Mouse (Mus musculus): ENCODE data around the gene Golga5. TPM values are rescaled to one million over a fixed set of nuclear protein-coding genes. Genes with fewer than 3 reads are reported as not detected.

Golga5 gene
- polyA plus RNA-seq, 1 experiment from 2014 or later = 28.5 TPM

GRCm38 (mm10) chr12:102514751-102515150 is 45.8 kb downstream of the Golga5 start:
- Histone ChIP-seq H3K27ac (ENCODE audit: low read depth, low read length) (no peak overlapping the region), H3K4me3 (ENCODE audit: low read depth, low read length) (no peak overlapping the region), H3K4me1 (ENCODE audit: control insufficient read depth, insufficient read depth, low read length) (0 out of 2 replicates have a peak, but pooled peaks cover 4% of the 10 kb centered on the region), H3K27me3 (ENCODE audit: control insufficient read depth, insufficient read depth, low read length) (no peaks in the 10 kb centered on the region), H3K9ac (replicated peaks; ENCODE audit: low read depth, low read length) (no peak overlapping the region), H3K36me3 (ENCODE audit: control insufficient read depth, insufficient read depth, low read length) (no peaks in the 10 kb centered on the region), H3K4me2 (ENCODE audit: low read depth, low read length) (no peak overlapping the region), H3K9me3 (ENCODE audit: control insufficient read depth, low read length) (no peaks in the 10 kb centered on the region)
- ATAC-seq (ENCODE audit: low read depth) = no peak
- 80% methylated on average over 6 of the region's 6 CpGs for WGBS

GRCm38 (mm10) chr12:102516151-102516550 is 47.2 kb downstream of the Golga5 start:
- no peaks in the 10 kb centered on the region for H3K9me3 ChIP-seq (ENCODE audit: control insufficient read depth, low read length)
- 0 out of 2 replicates have a peak, but pooled peaks cover 4% of the 10 kb centered on the region for H3K4me1 ChIP-seq (ENCODE audit: control insufficient read depth, insufficient read depth, low read length)
- H3K27ac ChIP-seq (ENCODE audit: low read depth, low read length) = no peak overlapping the region
- no peak overlapping the region for H3K4me2 ChIP-seq (ENCODE audit: low read depth, low read length)
- H3K36me3 ChIP-seq (ENCODE audit: control insufficient read depth, insufficient read depth, low read length) = no peaks in the 10 kb centered on the region
- ATAC-seq (ENCODE audit: low read depth) = no peak
- 72% methylated on average over 4 of the region's 4 CpGs for WGBS
- no peaks in the 10 kb centered on the region for H3K27me3 ChIP-seq (ENCODE audit: control insufficient read depth, insufficient read depth, low read length)
- H3K9ac ChIP-seq (replicated peaks; ENCODE audit: low read depth, low read length) = no peak overlapping the region
- H3K4me3 ChIP-seq (ENCODE audit: low read depth, low read length) = no peak overlapping the region

- H3K27ac ChIP-seq (ENCODE audit: low read depth, low read length) = no peak overlapping the region
- no peaks in the 10 kb centered on the region for H3K9me3 ChIP-seq (ENCODE audit: control insufficient read depth, low read length)
- H3K4me3 ChIP-seq (ENCODE audit: low read depth, low read length) = no peak overlapping the region
- no peak overlapping the region for H3K4me2 ChIP-seq (ENCODE audit: low read depth, low read length)
- H3K27me3 ChIP-seq (ENCODE audit: control insufficient read depth, insufficient read depth, low read length) = no peaks in the 10 kb centered on the region
- no peaks in the 10 kb centered on the region for H3K36me3 ChIP-seq (ENCODE audit: control insufficient read depth, insufficient read depth, low read length)
- ATAC-seq (ENCODE audit: low read depth) = no peak
- 0 out of 2 replicates have a peak, but pooled peaks cover 2% of the 10 kb centered on the region for H3K4me1 ChIP-seq (ENCODE audit: control insufficient read depth, insufficient read depth, low read length)
- WGBS = 68% methylated on average over 13 of the region's 13 CpGs
- no peak overlapping the region for H3K9ac ChIP-seq (replicated peaks; ENCODE audit: low read depth, low read length)
Observed at GRCm38 (mm10) chr12:102517647-102518046, 48.7 kb downstream of the Golga5 start.

- H3K27ac ChIP-seq (ENCODE audit: low read depth, low read length) = no peak overlapping the region
- H3K36me3 ChIP-seq (ENCODE audit: control insufficient read depth, insufficient read depth, low read length) = no peaks in the 10 kb centered on the region
- no peak overlapping the region for H3K9ac ChIP-seq (replicated peaks; ENCODE audit: low read depth, low read length)
- no peak for ATAC-seq (ENCODE audit: low read depth)
- H3K9me3 ChIP-seq (ENCODE audit: control insufficient read depth, low read length) = no peaks in the 10 kb centered on the region
- 91% methylated on average over 12 of the region's 12 CpGs for WGBS
- H3K27me3 ChIP-seq (ENCODE audit: control insufficient read depth, insufficient read depth, low read length) = no peaks in the 10 kb centered on the region
- H3K4me1 ChIP-seq (ENCODE audit: control insufficient read depth, insufficient read depth, low read length) = 0 out of 2 replicates have a peak, but pooled peaks cover 2% of the 10 kb centered on the region
- no peak overlapping the region for H3K4me2 ChIP-seq (ENCODE audit: low read depth, low read length)
- no peak overlapping the region for H3K4me3 ChIP-seq (ENCODE audit: low read depth, low read length)
Observed at GRCm38 (mm10) chr12:102519929-102520720, 51.2 kb downstream of the Golga5 start.

GRCm38 (mm10) chr12:102521777-102522319 is 52.9 kb downstream of the Golga5 start:
- Histone ChIP-seq H3K4me2 (ENCODE audit: low read depth, low read length) (no peak overlapping the region), H3K4me1 (ENCODE audit: control insufficient read depth, insufficient read depth, low read length) (0 out of 2 replicates have a peak, but pooled peaks cover 2% of the 10 kb centered on the region), H3K4me3 (ENCODE audit: low read depth, low read length) (no peak overlapping the region), H3K9ac (replicated peaks; ENCODE audit: low read depth, low read length) (no peak overlapping the region), H3K27ac (ENCODE audit: low read depth, low read length) (no peak overlapping the region), H3K36me3 (ENCODE audit: control insufficient read depth, insufficient read depth, low read length) (no peaks in the 10 kb centered on the region), H3K27me3 (ENCODE audit: control insufficient read depth, insufficient read depth, low read length) (no peaks in the 10 kb centered on the region), H3K9me3 (ENCODE audit: control insufficient read depth, low read length) (no peaks in the 10 kb centered on the region)
- ATAC-seq (ENCODE audit: low read depth) = no peak
- WGBS = 38% methylated on average over 13 of the region's 13 CpGs

GRCm38 (mm10) chr12:102524216-102524615 is 55.3 kb downstream of the Golga5 start:
- Histone ChIP-seq H3K27me3 (ENCODE audit: control insufficient read depth, insufficient read depth, low read length) (no peaks in the 10 kb centered on the region), H3K4me1 (ENCODE audit: control insufficient read depth, insufficient read depth, low read length) (0 out of 2 replicates have a peak, but pooled peaks cover 2% of the 10 kb centered on the region), H3K4me3 (ENCODE audit: low read depth, low read length) (no peak overlapping the region), H3K9ac (replicated peaks; ENCODE audit: low read depth, low read length) (no peak overlapping the region), H3K9me3 (ENCODE audit: control insufficient read depth, low read length) (no peaks in the 10 kb centered on the region), H3K27ac (ENCODE audit: low read depth, low read length) (no peak overlapping the region), H3K36me3 (ENCODE audit: control insufficient read depth, insufficient read depth, low read length) (no peaks in the 10 kb centered on the region), H3K4me2 (ENCODE audit: low read depth, low read length) (no peak overlapping the region)
- 72% methylated on average over 3 of the region's 3 CpGs for WGBS
- no peak for ATAC-seq (ENCODE audit: low read depth)

- Histone ChIP-seq H3K27ac (ENCODE audit: low read depth, low read length) (no peak overlapping the region), H3K4me2 (ENCODE audit: low read depth, low read length) (no peak overlapping the region), H3K9ac (replicated peaks; ENCODE audit: low read depth, low read length) (no peak overlapping the region), H3K27me3 (ENCODE audit: control insufficient read depth, insufficient read depth, low read length) (no peaks in the 10 kb centered on the region), H3K4me3 (ENCODE audit: low read depth, low read length) (no peak overlapping the region), H3K36me3 (ENCODE audit: control insufficient read depth, insufficient read depth, low read length) (no peaks in the 10 kb centered on the region), H3K9me3 (ENCODE audit: control insufficient read depth, low read length) (no peaks in the 10 kb centered on the region), H3K4me1 (ENCODE audit: control insufficient read depth, insufficient read depth, low read length) (0 out of 2 replicates have a peak, but pooled peaks cover 2% of the 10 kb centered on the region)
- ATAC-seq (ENCODE audit: low read depth) = no peak
- WGBS = 22% methylated on average over 6 of the region's 6 CpGs
Observed at GRCm38 (mm10) chr12:102524760-102525159, 55.8 kb downstream of the Golga5 start.

- no peak overlapping the region for H3K4me2 ChIP-seq (ENCODE audit: low read depth, low read length)
- no peak overlapping the region for H3K27ac ChIP-seq (ENCODE audit: low read depth, low read length)
- H3K4me3 ChIP-seq (ENCODE audit: low read depth, low read length) = no peak overlapping the region
- H3K27me3 ChIP-seq (ENCODE audit: control insufficient read depth, insufficient read depth, low read length) = no peaks in the 10 kb centered on the region
- no peaks in the 10 kb centered on the region for H3K9me3 ChIP-seq (ENCODE audit: control insufficient read depth, low read length)
- no peak overlapping the region for H3K9ac ChIP-seq (replicated peaks; ENCODE audit: low read depth, low read length)
- no peaks in the 10 kb centered on the region for H3K36me3 ChIP-seq (ENCODE audit: control insufficient read depth, insufficient read depth, low read length)
- no peak for ATAC-seq (ENCODE audit: low read depth)
- WGBS = 77% methylated on average over 5 of the region's 5 CpGs
- no peaks in the 10 kb centered on the region for H3K4me1 ChIP-seq (ENCODE audit: control insufficient read depth, insufficient read depth, low read length)
Observed at GRCm38 (mm10) chr12:102527989-102528388, 59.1 kb downstream of the Golga5 start.

- 62% methylated on average over 1 of the region's 1 CpGs for WGBS
Observed at GRCm38 (mm10) chr12:102535796-102536195, 66.9 kb downstream of the Golga5 start.

More at GRCm38 (mm10) chr12:102535796-102536195, 66.9 kb downstream of the Golga5 start:
- Histone ChIP-seq H3K9me3 (ENCODE audit: control insufficient read depth, low read length) (no peaks in the 10 kb centered on the region), H3K4me1 (ENCODE audit: control insufficient read depth, insufficient read depth, low read length) (no peaks in the 10 kb centered on the region), H3K4me2 (ENCODE audit: low read depth, low read length) (no peak overlapping the region), H3K9ac (replicated peaks; ENCODE audit: low read depth, low read length) (no peak overlapping the region), H3K36me3 (ENCODE audit: control insufficient read depth, insufficient read depth, low read length) (no peaks in the 10 kb centered on the region), H3K4me3 (ENCODE audit: low read depth, low read length) (no peak overlapping the region), H3K27ac (ENCODE audit: low read depth, low read length) (no peak overlapping the region), H3K27me3 (ENCODE audit: control insufficient read depth, insufficient read depth, low read length) (no peaks in the 10 kb centered on the region)
- no peak for ATAC-seq (ENCODE audit: low read depth)
